Comparison of ENCODE assay signal across 8 mouse cellular contexts in genomic region chr8:106682971-106683668, GRCm38 (mm10). TPM values are rescaled to one million over a fixed set of nuclear protein-coding genes. Genes with fewer than 3 reads are reported as not detected.
A peak's percentile ranks its signal among the peaks of the same experiment; 100 is the strongest.
DNase-seq lines count a peak whose midpoint lies in the region; ATAC-seq lines count a peak whose summit lies in the region.

TSS of gene Tango6 (plus strand) at chr8:106683068.

- intact Hi-C loops in gastrocnemius, postnatal 14 days (cut with DNase I; ENCODE audit: low total_unique reads): no loop called here
- intact Hi-C loops in left cerebral cortex, postnatal 14 days (cut with DNase I): loop anchor here (10.0 kb wide), 1 partner anchor 352 kb away; the partner anchor contains the start of gene Vps4a

- ATAC-seq in intestine, embryonic 14.5 days (replicated peaks; ENCODE audit: low FRiP score, low TSS enrichment, low read depth): peak; percentile 94

- peak within 1 kb of the TSS; percentile 52 for H3K4me2 ChIP-seq in intestine, embryonic 14.5 days (ENCODE audit: low read length)

- H3K4me3 ChIP-seq in intestine, embryonic 14.5 days (ENCODE audit: low read depth, low read length): peak within 1 kb of the TSS; percentile 78

- no peaks in the 10 kb centered on the region for H3K36me3 ChIP-seq in intestine, embryonic 14.5 days (ENCODE audit: control insufficient read depth, insufficient read depth, low read length)

- under 1% methylated on average over 50 of the region's 50 CpGs for WGBS in intestine, embryonic 14.5 days

- H3K9ac ChIP-seq in intestine, embryonic 14.5 days (ENCODE audit: low read length): peak within 1 kb of the TSS; percentile 91

- peak; percentile 87 for DNase-seq in adipocyte (ENCODE audit: low spot score)
- peak; percentile 95 for DNase-seq in embryo, embryonic 10 days (ENCODE audit: low spot score)
- peak; percentile 91 for DNase-seq in gastrocnemius, postnatal 14 days
- peak; percentile 98 for DNase-seq in intestine, embryonic 14.5 days (ENCODE audit: low spot score)
- peak; percentile 89 to 93 for DNase-seq in left cerebral cortex, postnatal 14 days (ENCODE audit: low spot score in 2 of 2)
- DNase-seq in mesoderm, embryonic 11.5 days (ENCODE audit: low read depth, low spot score): peak; percentile 91
- peak; percentile 85 to 87 for DNase-seq in right cerebral cortex, postnatal 36 days (ENCODE audit: low spot score in 2 of 2)
- DNase-seq in yolk sac, embryonic 10.5 days (ENCODE audit: low spot score): peak; percentile 87

- no peaks in the 10 kb centered on the region for H3K27me3 ChIP-seq in intestine, embryonic 14.5 days (replicated peaks; ENCODE audit: control insufficient read depth, insufficient read depth, low read length)

- H3K27ac ChIP-seq in intestine, embryonic 14.5 days (ENCODE audit: low read depth): peak within 1 kb of the TSS; percentile 97

- H3K9me3 ChIP-seq in intestine, embryonic 14.5 days (ENCODE audit: control insufficient read depth, low read length): no peaks in the 10 kb centered on the region

- peaks cover 3% of the 10 kb centered on the region; the same call in 1 of the 2 replicates for H3K4me1 ChIP-seq in intestine, embryonic 14.5 days (replicated peaks; ENCODE audit: control insufficient read depth, insufficient read depth, low read length)

RNA-seq across cellular contexts. Expression of gene Tango6, which starts in this region (rescaled TPM):
- total RNA-seq in gastrocnemius, postnatal 14 days (2021): 1 to 10 TPM; 8.0 to 8.1 TPM
- polyA plus RNA-seq in intestine, embryonic 14.5 days (2014; fragmentation: Nextera tagmentation; extraction: Ambion mirVana): 9.1 and 10.9 TPM in 2 replicates
- 1 to 10 TPM; 5.9 to 6.4 TPM for total RNA-seq in left cerebral cortex, postnatal 14 days (2021)

Comparison
In these comparisons a context has a peak if more than half of its experiments do, and no peak if none do; other contexts are left out.
1. Peak in every context shown above with its lines: DNase-seq, ATAC-seq, H3K4me3 ChIP-seq and H3K27ac ChIP-seq.